In genomic region chrX:135886234-135886585, GRCm38 (mm10) we compare ENCODE assay signal across 8 mouse cellular contexts. TPM values are rescaled to one million over a fixed set of nuclear protein-coding genes. Genes with fewer than 3 reads are reported as not detected.
DNase-seq lines count a peak whose midpoint lies in the region; ATAC-seq and TF ChIP-seq lines count a peak whose summit lies in the region.

No protein-coding gene starts in this region.

- peak overlapping the region; percentile 78 for H3K4me3 ChIP-seq in lung, adult 2 months (replicated peaks; ENCODE audit: extremely low read depth, low read depth, low read length)
- H3K4me3 ChIP-seq in embryonic facial prominence, embryonic 15.5 days (replicated peaks), result peak overlapping the region; percentile 62
- peak overlapping the region; percentile 65 for H3K4me3 ChIP-seq in hindbrain, embryonic 11.5 days (ENCODE audit: low read depth, low read length)
- H3K4me3 ChIP-seq in midbrain, embryonic 11.5 days (ENCODE audit: low read depth, low read length), result peak overlapping the region; percentile 57
- peak overlapping the region; percentile 75 for H3K4me3 ChIP-seq in testis, adult 2 months (ENCODE audit: control insufficient read depth, low read depth, low read length)

- intact Hi-C loops in left cerebral cortex, postnatal 4 days (cut with DNase I), result no loop called here

- H3K9me3 ChIP-seq in embryonic facial prominence, embryonic 15.5 days (replicated peaks), result no peaks in the 10 kb centered on the region
- H3K9me3 ChIP-seq in hindbrain, embryonic 11.5 days (ENCODE audit: control insufficient read depth, low read length), result no peaks in the 10 kb centered on the region
- H3K9me3 ChIP-seq in midbrain, embryonic 11.5 days (ENCODE audit: control insufficient read depth, low read length), result no peaks in the 10 kb centered on the region

- peak overlapping the region; percentile 42 for H3K9ac ChIP-seq in embryonic facial prominence, embryonic 15.5 days
- H3K9ac ChIP-seq in hindbrain, embryonic 11.5 days (ENCODE audit: low read depth, low read length), result peak overlapping the region; percentile 73
- H3K9ac ChIP-seq in midbrain, embryonic 11.5 days (ENCODE audit: low read length), result peak overlapping the region; percentile 76

- H3K4me1 ChIP-seq in lung, adult 2 months (ENCODE audit: control insufficient read depth, insufficient read depth, low read length), result no peaks in the 10 kb centered on the region
- no peaks in the 10 kb centered on the region for H3K4me1 ChIP-seq in embryonic facial prominence, embryonic 15.5 days
- no peaks in the 10 kb centered on the region for H3K4me1 ChIP-seq in hindbrain, embryonic 11.5 days (replicated peaks; ENCODE audit: control insufficient read depth, insufficient read depth, low read length)
- H3K4me1 ChIP-seq in midbrain, embryonic 11.5 days (ENCODE audit: control insufficient read depth, insufficient read depth, low read length), result no peaks in the 10 kb centered on the region
- no peaks in the 10 kb centered on the region for H3K4me1 ChIP-seq in testis, adult 2 months (ENCODE audit: control insufficient read depth, insufficient read depth, low read length)

- no peak for TF ChIP-seq CTCF in lung, adult 2 months (IDR thresholded peaks at IDR 0.05; ENCODE audit: insufficient read depth, low read length)
- TF ChIP-seq CTCF in testis, adult 2 months (IDR thresholded peaks at IDR 0.05; ENCODE audit: control insufficient read depth, insufficient read depth, insufficient replicate concordance, low read depth, low read length), result no peak

- peak overlapping the region; percentile 49 for H3K4me2 ChIP-seq in embryonic facial prominence, embryonic 15.5 days (replicated peaks)
- H3K4me2 ChIP-seq in hindbrain, embryonic 11.5 days (replicated peaks; ENCODE audit: low read depth, low read length), result peak overlapping the region; percentile 46
- H3K4me2 ChIP-seq in midbrain, embryonic 11.5 days, result peak overlapping the region; percentile 49

- 24% methylated on average over 10 of the region's 11 CpGs for WGBS in lung, adult 2 months
- WGBS in embryonic facial prominence, embryonic 15.5 days, result 12% methylated on average over 11 of the region's 11 CpGs
- 21% methylated on average over 9 of the region's 11 CpGs for WGBS in hindbrain, embryonic 11.5 days
- 12% methylated on average over 8 of the region's 11 CpGs for WGBS in midbrain, embryonic 11.5 days

- peak; percentile 53 for ATAC-seq in embryonic facial prominence, embryonic 15.5 days (ENCODE audit: insufficient number of reproducible peaks, low FRiP score, low TSS enrichment, low read depth)
- ATAC-seq in hindbrain, embryonic 11.5 days (ENCODE audit: low FRiP score), result no peak
- ATAC-seq in midbrain, embryonic 11.5 days (ENCODE audit: low FRiP score), result no peak

- H3K36me3 ChIP-seq in embryonic facial prominence, embryonic 15.5 days, result peaks cover 11% of the 10 kb centered on the region; the same call in 1 of the 2 replicates
- no peaks in the 10 kb centered on the region for H3K36me3 ChIP-seq in hindbrain, embryonic 11.5 days (ENCODE audit: control insufficient read depth, insufficient read depth, low read length)
- H3K36me3 ChIP-seq in midbrain, embryonic 11.5 days (ENCODE audit: control insufficient read depth, insufficient read depth, low read length), result no peaks in the 10 kb centered on the region
- no peaks in the 10 kb centered on the region for H3K36me3 ChIP-seq in testis, adult 2 months (ENCODE audit: control insufficient read depth, insufficient read depth, low read length)

- peak; percentile 10 for DNase-seq in lung, adult 2 months
- DNase-seq in lung, postnatal 4 days, result no peak
- DNase-seq in adrenal gland, postnatal 14 days, result peak; percentile 56
- DNase-seq in hindbrain, embryonic 11.5 days (ENCODE audit: low spot score), result peak; percentile 42
- peak; percentile 40 for DNase-seq in left cerebral cortex, postnatal 4 days
- DNase-seq in midbrain, embryonic 11.5 days (ENCODE audit: low spot score, missing footprints), result no peak

- no peaks in the 10 kb centered on the region for H3K27me3 ChIP-seq in embryonic facial prominence, embryonic 15.5 days
- H3K27me3 ChIP-seq in hindbrain, embryonic 11.5 days (ENCODE audit: control insufficient read depth, insufficient read depth, low read length), result no peaks in the 10 kb centered on the region
- no peaks in the 10 kb centered on the region for H3K27me3 ChIP-seq in midbrain, embryonic 11.5 days (ENCODE audit: control insufficient read depth, insufficient read depth, low read length)
- H3K27me3 ChIP-seq in testis, adult 2 months (ENCODE audit: control insufficient read depth, insufficient read depth, low read length), result no peaks in the 10 kb centered on the region

- H3K27ac ChIP-seq in embryonic facial prominence, embryonic 15.5 days (replicated peaks), result peak overlapping the region; percentile 86
- peak overlapping the region; percentile 42; the same call in 1 of the 2 replicates for H3K27ac ChIP-seq in hindbrain, embryonic 11.5 days (ENCODE audit: low read depth, low read length)
- peak overlapping the region; percentile 16; the same call in 1 of the 2 replicates for H3K27ac ChIP-seq in midbrain, embryonic 11.5 days (ENCODE audit: low read depth, low read length)
- H3K27ac ChIP-seq in testis, adult 2 months (ENCODE audit: control insufficient read depth, insufficient read depth, low read depth, low read length), result peak overlapping the region; percentile 68; the same call in 1 of the 2 replicates

- TF ChIP-seq POLR2A in lung, adult 2 months (IDR thresholded peaks at IDR 0.05; ENCODE audit: borderline replicate concordance, extremely low read depth, low read depth, low read length), result no peak
- no peak for TF ChIP-seq POLR2A in testis, adult 2 months (IDR thresholded peaks at IDR 0.05; ENCODE audit: control insufficient read depth, low read depth, low read length)

RNA-seq across cellular contexts. Expression of gene Gprasp2, which starts 47.4 kb away (rescaled TPM):
- 1.5 and 1.7 TPM in 2 replicates for polyA plus RNA-seq in lung, adult 2 months (2012; rRNA removed)
- 16.5 and 22.1 TPM in 2 replicates for total RNA-seq in adrenal gland, postnatal 14 days (2021)
- 31.8 and 37.8 TPM in 2 replicates for polyA plus RNA-seq in embryonic facial prominence, embryonic 15.5 days (2015; fragmentation: Nextera tagmentation; extraction: Ambion mirVana)
- polyA plus RNA-seq in hindbrain, embryonic 11.5 days (2014; fragmentation: Nextera tagmentation; extraction: Ambion mirVana), result 32.9 and 42.6 TPM in 2 replicates
- 100 to 1,000 TPM; 146 to 195 TPM for total RNA-seq in left cerebral cortex, postnatal 4 days (2021)
- 38.9 and 48.1 TPM in 2 replicates for polyA plus RNA-seq in midbrain, embryonic 11.5 days (2014; fragmentation: Nextera tagmentation; extraction: Ambion mirVana)
- 9.3 and 14.6 TPM in 2 replicates for polyA plus RNA-seq in testis, adult 2 months (2012; rRNA removed)

Comparison
In these comparisons a context has a peak if more than half of its experiments do, and no peak if none do; other contexts are left out.
1. DNase-seq: peak in lung, adult 2 months (single experiment), adrenal gland, postnatal 14 days (single experiment), hindbrain, embryonic 11.5 days (single experiment) and left cerebral cortex, postnatal 4 days (single experiment); none in lung, postnatal 4 days (0 of 2) and midbrain, embryonic 11.5 days (single experiment).
2. H3K27ac ChIP-seq: peak in every context shown above with its lines; median percentile 86 in embryonic facial prominence, embryonic 15.5 days; 68 in testis, adult 2 months; 42 in hindbrain, embryonic 11.5 days; 16 in midbrain, embryonic 11.5 days.
3. Peak in every context shown above with its lines, with median percentiles within 50 percentile points of each other: H3K4me3 ChIP-seq, H3K4me2 ChIP-seq and H3K9ac ChIP-seq.